Mouse (Mus musculus): ENCODE measurements at regions not wholly inside any gene's neighbourhood (a gene's known extent, or its start where the extent isn't known, plus 50 kb on each side); places are given as distances from the start of the nearest gene placed in this dataset.
A peak's percentile ranks its signal among the peaks of the same experiment; 100 is the strongest.

DNA sequence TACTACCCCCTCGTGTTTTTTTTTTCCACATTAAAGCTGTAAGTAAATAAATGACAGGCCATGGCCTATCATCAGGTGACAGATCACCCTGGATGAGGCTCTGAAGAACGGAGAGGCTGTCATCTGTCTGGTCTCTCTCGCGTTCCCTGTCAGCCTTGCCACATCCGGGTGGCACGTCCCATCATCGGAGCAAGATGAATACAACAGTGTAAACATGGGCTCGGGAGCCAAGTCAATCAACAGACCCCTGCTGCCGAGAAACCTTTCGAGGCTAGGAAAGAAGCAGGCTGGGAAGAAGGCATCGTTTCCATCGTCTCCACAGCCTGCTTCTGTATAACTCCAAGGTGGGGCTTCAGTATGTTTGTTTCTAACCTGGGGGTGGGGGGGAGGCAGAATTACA, 286.8 kb upstream of the Id4 start:
- no peak for DNase-seq (ENCODE audit: low spot score in 2 of 2)

DNA sequence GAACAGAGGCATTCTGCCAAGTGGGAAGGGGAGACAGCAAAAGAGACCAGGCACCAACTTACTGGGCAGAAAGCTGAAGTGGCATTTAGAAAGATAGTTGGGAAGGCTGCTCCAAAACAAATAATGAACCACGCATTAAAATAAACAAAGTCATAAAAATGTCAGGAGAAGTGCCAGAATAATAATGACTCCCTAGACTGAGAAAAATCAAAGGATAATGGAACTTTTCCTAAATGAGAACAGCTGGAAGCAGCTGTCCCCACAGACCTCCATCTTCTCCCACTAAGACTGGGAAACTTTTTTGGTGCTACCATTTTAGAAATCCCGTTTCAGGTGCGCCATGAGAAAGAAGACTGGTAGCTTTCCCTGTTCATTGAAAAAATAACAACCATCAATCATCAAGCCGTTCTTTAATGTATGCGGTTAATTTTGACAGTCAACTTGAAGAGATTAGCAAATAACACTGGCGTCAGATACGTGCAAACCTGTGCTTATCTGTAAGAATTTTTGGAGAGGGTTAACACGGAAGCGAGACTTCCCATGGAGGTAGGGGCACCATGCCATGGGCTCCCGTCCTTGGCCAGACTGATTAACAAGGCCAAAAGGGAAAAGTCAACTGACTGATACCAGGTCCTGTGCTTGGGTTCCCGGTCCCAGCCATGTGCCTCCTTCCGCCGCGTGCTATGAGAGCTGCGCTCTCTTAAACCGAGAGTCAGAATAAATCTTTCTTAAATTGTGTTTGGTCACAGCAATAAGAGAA, 286.1 kb upstream of the Id4 start:
- DNase-seq (ENCODE audit: low spot score in 2 of 2): no peak

- DNase-seq (ENCODE audit: low spot score in 2 of 2): no peak
Measured at GRCm38 (mm10) chr13:47998495-47998894, 262.5 kb upstream of the Id4 start.

DNA sequence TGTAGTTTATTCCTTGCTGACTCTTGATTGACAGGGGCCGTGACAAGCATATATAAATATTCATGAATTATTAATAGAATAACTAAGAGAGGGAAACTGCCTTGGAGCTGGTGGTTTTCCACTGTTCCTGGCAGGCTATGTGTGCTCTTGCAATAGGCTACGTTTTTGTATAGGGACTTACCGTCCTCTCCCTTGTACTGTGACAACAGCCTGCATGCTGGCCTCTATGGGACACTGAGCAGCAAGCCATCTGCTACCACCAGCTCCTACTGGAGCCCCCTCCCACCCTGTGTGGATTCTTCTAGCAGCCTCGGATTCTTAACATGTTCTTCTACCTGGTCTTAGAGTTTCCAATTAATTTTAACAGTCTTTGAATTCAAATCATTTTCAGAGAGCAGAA, 261.6 kb upstream of the Id4 start:
- no peak for DNase-seq (ENCODE audit: low spot score in 2 of 2)

- no peak for DNase-seq (ENCODE audit: low spot score in 2 of 2)
Measured at GRCm38 (mm10) chr13:48003126-48003525, 257.9 kb upstream of the Id4 start.

DNA sequence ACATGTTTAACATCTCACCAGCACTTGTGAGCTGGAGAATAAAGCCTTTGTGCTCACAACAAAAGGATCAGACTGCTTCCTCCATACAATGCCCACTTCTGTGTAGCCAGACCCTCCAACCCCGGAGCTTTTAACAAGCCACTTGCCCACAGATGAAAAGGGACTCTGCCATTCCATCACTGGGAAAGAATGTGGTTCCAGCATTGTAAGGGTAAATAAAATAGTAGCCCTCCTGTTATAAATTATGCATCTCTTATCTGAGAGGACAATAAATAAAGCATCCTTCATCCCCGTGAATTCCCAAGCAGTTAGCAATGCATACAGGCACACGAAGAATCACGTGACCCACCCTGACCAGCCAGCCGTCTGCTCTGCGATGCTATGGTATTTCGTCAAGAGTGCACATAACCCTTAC, 247.7 kb upstream of the Id4 start:
- no peak for DNase-seq (ENCODE audit: low spot score in 2 of 2)

- DNase-seq (ENCODE audit: low spot score in 2 of 2): no peak
Measured at GRCm38 (mm10) chr13:48015296-48015695, 245.7 kb upstream of the Id4 start.

- DNase-seq (ENCODE audit: low spot score in 2 of 2): no peak
Measured at GRCm38 (mm10) chr13:48016051-48016450, 245.0 kb upstream of the Id4 start.

DNA sequence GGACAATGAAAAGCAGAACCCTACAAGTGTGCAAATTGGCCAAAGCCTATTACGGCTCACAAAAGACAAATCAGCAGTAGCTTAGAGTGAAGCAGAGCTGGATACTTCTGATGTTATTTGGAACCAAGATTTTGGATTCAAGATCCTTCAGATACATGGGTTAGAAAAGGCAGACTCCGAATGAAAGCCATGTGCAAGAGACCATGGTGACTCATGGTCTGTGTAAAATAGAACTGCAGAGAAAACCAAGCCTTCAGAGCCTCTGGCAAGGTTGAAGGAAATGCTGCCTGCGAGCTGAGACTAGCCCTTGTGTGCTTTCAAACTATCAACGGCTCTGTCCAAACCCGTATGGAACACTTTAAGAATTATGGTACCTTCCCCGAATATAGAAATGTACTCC, 244.4 kb upstream of the Id4 start:
- DNase-seq (ENCODE audit: low spot score in 2 of 2): no peak

GRCm38 (mm10) chr13:48017649-48018048, 243.4 kb upstream of the Id4 start:
- no peak for DNase-seq (ENCODE audit: low spot score in 2 of 2)

- DNase-seq (ENCODE audit: low spot score in 2 of 2): no peak
Measured at GRCm38 (mm10) chr13:48018606-48019005, 242.4 kb upstream of the Id4 start.

DNA sequence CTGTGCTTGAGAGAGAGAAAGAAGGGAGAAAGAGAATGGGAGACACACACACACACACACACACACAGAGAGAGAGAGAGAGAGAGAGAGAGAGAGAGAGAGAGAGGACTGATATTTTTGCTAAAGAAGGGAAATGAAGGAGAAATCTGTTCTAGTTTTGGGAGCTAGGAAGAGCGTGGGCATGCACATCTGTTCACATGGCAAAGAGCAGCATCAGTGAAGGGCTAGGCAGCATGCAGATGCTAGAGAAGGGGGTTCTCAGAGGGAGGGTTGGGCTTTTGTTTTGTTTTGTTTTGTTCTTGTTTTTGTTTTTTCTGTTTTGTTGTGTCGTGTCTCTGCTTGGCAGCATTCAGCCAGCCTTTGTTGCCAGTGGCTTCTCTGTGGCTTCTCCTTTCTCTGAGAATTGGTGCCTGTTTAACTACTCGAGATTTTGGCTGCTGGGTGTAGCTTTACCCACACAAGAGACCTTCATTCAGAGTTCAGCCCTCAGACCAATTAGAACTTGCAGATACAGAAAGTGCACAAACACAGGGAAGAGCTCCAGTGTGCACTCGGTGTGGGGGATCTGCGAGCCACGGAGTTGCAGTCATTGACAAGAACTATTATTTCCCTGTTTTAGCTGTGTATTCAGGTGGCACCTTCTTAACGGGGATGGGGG, 237.9 kb upstream of the Id4 start:
- peak; percentile 16 to 41 for DNase-seq (ENCODE audit: low spot score in 2 of 2)

DNA sequence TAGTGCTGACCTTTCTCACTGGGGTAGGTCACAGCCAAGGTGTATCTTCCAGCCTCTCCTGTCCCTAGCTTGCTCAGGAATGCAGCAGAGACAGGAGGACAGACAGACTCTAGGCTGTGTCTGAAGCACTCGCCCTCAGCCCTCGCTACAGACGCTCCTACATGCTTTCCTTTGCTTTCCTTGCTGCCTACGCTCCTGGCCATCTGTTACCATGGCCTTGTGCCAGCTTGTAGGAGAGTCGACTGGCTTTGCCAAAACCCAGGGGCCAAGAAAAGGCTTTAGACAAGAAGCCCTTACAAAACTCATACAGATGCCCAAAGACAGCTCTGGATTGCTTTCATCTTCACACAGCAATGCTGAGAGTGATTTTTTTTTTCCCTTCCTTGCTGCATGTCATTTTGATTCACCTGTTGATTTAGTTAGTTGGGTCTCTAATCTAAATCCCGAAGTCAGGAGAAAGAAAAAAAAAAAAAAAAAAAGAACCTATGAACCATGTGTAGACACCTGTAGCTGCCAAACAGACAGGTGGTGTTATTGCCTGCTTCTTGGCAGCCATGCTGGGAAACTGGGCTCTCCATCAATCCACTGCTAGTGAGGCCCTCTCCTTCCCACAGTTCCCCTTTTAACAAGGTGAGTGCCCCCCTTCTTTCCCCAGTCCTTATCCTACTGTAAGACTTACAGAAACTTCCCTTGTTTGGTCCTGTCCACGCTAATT, 233.1 kb upstream of the Id4 start:
- peak; percentile 65 to 85 for DNase-seq (ENCODE audit: low spot score in 2 of 2)

GRCm38 (mm10) chr13:48031491-48031890, 229.5 kb upstream of the Id4 start:
- DNase-seq (ENCODE audit: low spot score in 2 of 2): no peak

DNA sequence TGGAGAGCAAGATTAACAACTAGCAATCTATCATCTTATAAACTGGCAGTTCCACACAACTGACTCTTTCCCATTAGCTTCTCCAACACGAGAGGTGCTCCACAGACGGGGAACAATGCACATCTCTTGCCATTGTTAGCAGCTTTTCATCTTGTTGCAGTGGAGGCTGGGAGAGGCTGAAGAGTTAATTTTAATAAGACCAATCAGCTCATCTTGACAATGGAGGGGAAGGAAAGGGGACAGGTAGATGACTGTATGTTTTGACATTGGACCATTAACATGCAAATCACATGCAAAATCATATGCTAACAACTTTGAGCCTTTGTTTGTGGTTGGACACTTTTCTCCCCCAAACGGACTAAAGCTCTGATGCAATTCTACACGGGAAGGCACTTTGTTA, 218.9 kb upstream of the Id4 start:
- DNase-seq (ENCODE audit: low spot score in 2 of 2): no peak

DNA sequence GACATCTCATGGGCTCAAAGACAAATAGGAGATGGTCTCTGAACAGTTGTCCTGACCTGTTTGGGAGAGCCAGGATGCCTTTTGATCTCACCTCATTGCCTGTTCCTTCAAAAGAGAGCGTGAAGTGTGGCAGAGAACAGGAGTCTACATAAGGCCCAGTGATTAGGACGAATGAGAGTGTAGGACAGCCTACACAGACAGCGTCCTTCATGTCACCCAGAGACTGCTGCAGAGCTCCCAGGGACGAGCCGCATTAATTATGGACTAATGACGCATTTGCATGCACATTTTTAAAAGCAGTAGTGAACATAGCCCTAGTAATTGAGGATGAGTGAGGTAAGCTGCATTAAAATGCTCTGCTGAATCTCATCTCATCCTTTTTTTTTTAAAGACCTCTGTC, 218.5 kb upstream of the Id4 start:
- DNase-seq (ENCODE audit: low spot score in 2 of 2): no peak

GRCm38 (mm10) chr13:48046201-48046750, 214.8 kb upstream of the Id4 start:
- no peak for DNase-seq (ENCODE audit: low spot score in 2 of 2)

DNA sequence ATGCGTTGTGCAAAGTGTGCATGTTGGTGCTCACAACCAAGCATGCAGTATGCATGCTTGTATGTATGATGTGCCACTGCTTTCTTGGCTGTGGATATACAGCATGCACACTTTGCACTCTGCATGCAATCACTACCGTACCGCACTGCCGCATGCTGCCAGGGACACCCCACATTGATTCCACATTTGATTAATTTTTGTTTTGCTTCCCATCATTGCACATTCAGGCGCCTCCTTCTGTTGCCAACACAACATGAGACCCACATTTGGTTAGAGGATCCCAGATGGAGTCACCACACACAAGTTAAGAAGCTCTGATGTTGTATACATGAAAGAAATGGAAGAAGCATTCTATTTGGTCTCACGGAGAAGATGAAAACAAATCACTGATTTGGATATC, 211.2 kb upstream of the Id4 start:
- no peak for DNase-seq (ENCODE audit: low spot score in 2 of 2)

GRCm38 (mm10) chr13:48074630-48075029, 186.4 kb upstream of the Id4 start:
- DNase-seq (ENCODE audit: low spot score in 2 of 2): peak; percentile 29 to 37

DNA sequence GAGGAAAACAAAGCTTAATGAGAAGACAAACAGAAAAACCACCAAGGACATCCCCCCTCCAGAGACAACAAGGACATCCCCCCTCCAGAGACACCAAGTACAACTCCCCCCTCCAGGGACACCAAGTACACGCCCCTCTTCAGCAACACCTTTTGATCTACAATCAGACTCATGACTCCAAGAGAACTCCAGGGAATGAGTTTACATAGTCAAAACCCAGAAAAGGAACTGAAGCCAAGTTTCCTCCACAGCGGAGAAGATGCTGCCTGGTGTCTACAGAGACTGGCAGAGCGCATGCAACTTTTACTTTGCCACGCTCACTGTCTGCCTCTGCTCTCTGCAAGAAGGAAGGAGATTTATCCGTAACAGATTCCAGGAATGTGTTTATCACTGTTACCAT, 185.7 kb upstream of the Id4 start:
- DNase-seq (ENCODE audit: low spot score in 2 of 2): peak in 1 of 2 experiments; percentile 3

GRCm38 (mm10) chr13:48078214-48078613, 182.8 kb upstream of the Id4 start:
- DNase-seq (ENCODE audit: low spot score in 2 of 2): no peak

DNA sequence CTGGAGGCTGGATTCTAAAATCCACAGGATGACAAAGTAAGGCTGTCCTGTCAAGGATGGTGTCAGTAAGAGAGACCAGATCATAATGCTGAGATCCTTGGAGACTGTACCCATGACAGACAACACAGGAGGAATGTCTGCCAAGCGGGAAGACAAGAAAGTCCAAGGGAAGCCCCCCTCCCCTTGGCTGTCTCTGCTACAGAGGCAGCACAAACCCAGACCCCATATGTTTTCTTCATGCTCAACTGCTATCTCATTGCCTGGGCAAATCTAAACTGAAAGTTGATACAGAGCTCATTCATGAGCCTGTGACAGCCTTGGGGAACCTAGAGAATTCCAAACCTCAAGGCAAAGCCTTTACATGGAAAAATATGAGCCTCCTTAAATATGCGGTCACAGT, 177.7 kb upstream of the Id4 start:
- DNase-seq (ENCODE audit: low spot score in 2 of 2): no peak

DNA sequence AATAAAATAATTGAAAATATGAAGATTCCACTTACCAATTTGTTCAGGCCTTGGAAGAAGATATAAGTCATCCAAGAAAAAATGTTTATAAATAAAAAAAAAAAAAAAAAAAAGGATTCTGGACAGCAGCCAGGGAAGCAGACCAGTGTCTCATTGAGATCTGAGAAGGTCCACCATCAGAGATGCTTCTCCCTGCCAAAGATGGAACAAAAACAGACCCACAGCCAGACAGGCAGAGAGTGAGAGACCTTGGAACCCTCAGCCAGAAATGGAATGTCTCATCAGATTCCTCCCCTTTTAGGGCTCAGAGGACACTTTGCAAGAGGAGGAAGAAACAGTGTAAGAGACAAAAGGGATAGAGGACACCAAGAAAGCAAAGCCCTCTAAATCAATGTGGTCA, 177.2 kb upstream of the Id4 start:
- DNase-seq (ENCODE audit: low spot score in 2 of 2): no peak

Measured in frontal cortex, postnatal 36 days (tissue).